Mouse (Mus musculus): ENCODE results near the gene Hhex.

The Hhex gene

GRCm38 (mm10) chr19:37434263-37434951 lies at the start of gene Hhex:
TSS of gene Hhex (plus strand) at chr19:37434810.
- peak; percentile 41 for DNase-seq (ENCODE audit: low spot score)

GRCm38 (mm10) chr19:37386126-37386525 lies 48.5 kb upstream of the Hhex start:
- no peak for DNase-seq (ENCODE audit: low spot score)

- no peak for DNase-seq (ENCODE audit: low spot score)
These were observed 42.7 kb upstream of the Hhex start for GRCm38 (mm10) chr19:37391869-37392268.

DNA sequence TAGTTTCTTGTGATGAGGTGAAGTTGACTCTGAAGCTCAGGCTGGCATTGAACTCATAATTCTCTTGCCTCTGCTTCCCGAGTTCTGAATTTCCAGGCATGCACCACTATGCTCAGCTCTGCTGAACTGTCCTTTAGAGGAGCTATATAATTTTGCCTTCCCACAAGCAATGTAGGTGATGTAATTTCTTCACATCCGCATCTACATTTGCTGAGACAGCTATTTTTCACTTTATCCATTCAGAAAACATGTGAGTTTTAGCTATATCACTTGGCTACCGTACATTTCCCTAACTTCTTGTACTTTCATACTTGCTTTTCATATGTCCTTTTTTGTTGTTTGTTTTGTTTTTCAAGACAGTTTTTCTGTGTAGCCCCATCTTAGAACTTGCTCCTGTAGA lies 38.3 kb upstream of the Hhex start:
- no peak for DNase-seq (ENCODE audit: low spot score)

DNA sequence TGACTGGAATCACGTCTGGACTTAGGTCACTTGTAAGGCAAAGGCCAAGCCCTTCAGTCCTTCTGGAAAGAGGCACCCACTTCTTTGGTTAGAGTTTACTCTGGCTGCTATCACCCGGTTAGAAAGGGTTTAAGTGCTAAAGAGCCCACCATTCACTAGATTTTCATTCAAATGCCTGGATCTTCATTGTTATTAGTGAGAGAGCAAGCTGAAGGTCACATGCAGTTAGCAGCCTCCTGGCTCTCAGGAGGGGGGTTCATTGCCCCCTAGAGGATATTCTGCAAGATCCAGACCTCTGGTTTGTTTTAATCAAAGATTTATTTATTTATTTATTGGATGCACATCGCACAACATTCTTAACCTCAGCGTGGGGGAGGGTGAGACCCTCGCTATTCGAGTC lies 33.7 kb upstream of the Hhex start:
- DNase-seq (ENCODE audit: low spot score) = no peak

GRCm38 (mm10) chr19:37418294-37418693 lies 16.3 kb upstream of the Hhex start:
- peak; percentile 36 for DNase-seq (ENCODE audit: low spot score)

DNA sequence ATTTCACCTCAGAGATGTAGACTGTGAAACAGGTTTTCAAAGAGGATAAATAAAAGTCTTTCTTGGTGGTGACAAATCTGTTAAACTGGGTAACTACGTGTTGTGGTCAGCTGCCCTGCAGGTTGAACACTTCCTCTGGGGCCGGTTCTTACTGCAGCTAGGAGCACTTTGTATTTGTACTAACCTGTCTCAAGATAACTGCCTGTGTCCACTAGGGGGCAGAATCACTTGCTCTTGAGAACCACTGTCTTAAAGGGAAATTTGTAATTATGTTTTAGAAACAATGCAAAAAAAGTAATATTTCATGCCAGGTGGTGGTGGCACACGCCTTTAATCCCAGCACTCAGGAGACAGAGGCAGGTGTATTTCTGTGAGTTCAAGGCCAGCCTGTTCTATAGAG lies 15.0 kb upstream of the Hhex start:
- DNase-seq (ENCODE audit: low spot score) = peak; percentile 68

GRCm38 (mm10) chr19:37428589-37428988 lies 6.0 kb upstream of the Hhex start:
- DNase-seq (ENCODE audit: low spot score) = no peak

- no peak for DNase-seq (ENCODE audit: low spot score)
These were observed 3.4 kb upstream of the Hhex start for GRCm38 (mm10) chr19:37431139-37431756.

DNA sequence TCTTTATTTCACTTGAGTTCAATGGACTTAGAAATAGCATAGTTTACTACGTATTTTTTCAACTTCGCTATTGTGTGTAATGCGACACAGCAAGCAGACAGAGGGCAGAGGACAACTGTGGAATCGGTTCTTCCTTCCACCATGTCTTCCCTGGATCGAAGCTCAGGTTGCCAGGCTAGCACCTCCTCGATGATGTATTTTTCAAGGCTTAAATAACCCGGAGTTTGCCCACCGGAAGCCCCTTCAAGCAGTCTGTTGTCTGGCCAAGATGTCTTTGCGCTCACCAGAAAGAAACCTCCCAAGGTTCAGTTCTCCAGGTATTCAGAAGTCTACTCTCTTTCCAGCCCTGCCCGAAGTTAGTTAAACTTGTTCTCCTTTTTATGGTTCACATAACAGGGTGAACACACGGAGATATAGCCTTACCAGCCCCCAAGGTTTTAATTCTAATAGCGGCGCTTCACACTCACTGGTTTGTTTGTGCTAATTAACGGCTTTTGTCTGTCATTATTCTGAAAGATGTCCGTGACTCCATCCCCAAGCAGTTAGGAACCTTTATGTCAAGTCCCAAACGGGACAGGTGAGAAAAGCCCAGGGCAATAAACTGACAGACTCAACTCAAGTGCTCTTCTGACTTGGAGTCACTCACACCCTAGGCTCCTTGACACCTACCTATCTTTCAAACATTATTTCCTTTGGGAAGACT lies 1.6 kb upstream of the Hhex start:
- no peak for DNase-seq (ENCODE audit: low spot score)

DNA sequence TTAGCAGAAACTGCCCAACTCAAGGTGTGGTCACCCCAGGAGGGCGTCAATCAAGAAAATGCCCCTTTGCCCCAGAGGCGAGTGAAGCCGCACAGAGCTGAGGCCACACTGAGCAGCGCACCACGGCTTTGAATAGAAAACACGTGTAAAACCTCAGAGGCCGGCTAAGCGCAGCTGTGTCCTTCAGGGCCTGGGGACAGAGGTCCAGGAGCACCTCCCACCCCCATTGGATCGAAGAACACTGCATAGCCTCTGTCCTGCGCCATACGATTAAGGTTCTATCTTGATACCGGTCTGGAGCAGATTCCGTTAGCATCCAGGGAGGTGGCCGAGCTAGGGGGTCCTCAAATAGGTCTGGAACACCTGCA lies 731 bp upstream of the Hhex start:
- no peak for DNase-seq (ENCODE audit: low spot score)

- no peak for DNase-seq (ENCODE audit: low spot score)
These were observed 637 bp downstream of the Hhex start for GRCm38 (mm10) chr19:37435041-37435852.

DNA sequence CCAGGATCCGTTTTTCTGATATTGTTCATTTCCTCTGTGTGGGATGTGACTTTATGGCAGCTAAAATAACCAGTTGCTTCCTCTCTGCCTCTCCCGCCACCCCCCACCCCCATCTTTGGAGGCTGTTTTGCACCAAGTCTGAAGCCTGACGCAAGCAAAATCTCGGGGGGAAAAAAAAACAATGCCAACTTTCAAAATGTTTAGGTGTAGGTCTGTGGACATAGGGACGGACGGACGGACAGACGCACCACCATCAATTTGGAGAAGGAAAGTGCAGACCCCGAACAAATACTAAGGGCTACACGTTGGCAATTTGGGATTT lies 1.2 kb downstream of the Hhex start:
- no peak for DNase-seq (ENCODE audit: low spot score)

GRCm38 (mm10) chr19:37436514-37437288 lies 2.1 kb downstream of the Hhex start:
- no peak for DNase-seq (ENCODE audit: low spot score)

- no peak for DNase-seq (ENCODE audit: low spot score)
These were observed 2.6 kb downstream of the Hhex start for GRCm38 (mm10) chr19:37437289-37437606.

DNA sequence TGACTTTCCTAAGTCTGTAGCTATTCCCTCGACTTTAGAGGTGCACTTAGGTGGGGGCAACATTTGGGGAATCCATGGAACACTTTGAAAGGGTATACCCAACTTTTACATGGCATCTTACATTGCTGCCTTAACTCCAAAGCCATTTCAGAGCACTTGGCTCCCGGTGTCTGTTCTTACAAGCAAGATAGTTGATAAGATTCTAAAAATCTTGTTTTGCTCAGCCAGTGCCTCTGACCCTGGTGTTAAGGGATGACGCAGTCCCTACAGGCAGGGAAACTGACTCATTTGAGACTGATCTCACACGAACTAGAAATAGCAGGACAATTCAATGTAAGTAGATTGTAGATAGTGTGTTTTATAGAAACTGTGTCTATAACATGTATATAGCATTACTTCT lies 5.6 kb downstream of the Hhex start:
- no peak for DNase-seq (ENCODE audit: low spot score)

GRCm38 (mm10) chr19:37440708-37441475 lies 6.3 kb downstream of the Hhex start:
- DNase-seq (ENCODE audit: low spot score) = no peak

DNA sequence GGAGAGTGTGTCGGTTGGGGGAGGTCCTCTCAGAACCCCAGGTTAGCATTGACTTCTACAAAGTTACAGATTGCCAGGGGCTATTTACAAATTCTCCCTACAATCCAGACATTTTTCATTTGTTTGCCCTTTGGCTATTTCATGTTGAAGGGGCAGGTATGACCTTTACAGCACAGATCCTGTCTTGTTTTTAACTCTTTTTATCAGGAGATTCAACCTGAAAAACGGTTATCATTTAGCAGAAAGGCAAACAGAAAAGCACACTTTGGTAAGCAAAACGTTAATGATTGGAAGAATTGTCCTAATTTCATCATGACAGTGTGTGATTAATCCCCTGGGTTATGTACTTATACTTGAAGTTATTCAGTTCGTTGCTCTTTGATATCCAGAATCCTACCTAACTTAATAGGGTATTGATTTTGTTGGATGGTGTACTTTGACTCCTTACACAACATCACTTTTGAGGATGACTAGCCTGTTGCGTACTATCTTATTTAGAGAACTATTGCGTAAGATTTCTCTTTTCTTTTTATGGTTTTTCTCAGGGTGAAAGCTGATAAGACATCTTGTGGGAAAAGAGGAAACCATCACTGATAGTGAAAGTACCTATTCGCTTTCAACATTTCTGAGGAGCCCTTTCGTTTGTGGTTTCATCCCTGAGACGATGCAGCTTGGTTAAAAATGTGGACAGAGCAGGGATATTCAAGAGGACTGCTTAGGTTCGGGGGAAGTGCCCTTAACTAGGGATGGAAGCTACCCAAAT lies 8.1 kb downstream of the Hhex start:
- no peak for DNase-seq (ENCODE audit: low spot score)

GRCm38 (mm10) chr19:37443631-37444140 lies 9.1 kb downstream of the Hhex start:
- no peak for DNase-seq (ENCODE audit: low spot score)

DNA sequence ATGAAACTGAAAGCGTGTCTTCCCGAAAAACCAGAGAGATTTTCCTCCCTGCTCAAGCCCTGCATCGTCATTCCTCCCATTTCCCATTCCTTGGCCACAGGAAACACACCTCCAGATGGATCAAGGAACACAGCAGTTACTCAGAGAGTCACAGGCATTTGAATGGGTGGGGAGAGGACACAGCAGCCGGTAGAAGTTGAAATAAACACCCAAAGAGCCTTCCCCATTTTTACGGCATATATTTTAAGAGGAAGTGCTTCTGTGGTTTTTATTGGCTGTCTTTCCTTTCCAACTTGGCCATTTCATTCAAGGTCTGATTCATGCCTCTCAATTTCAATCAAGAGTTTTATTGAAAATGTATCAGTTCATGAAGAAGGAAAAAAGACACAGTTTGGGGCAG lies 13.6 kb downstream of the Hhex start:
- no peak for DNase-seq (ENCODE audit: low spot score)

All from MN1 (cell line).